Mouse (Mus musculus) stomach, embryonic 15.5 days (tissue): ENCODE results near the gene Wdr66. TPM values are rescaled to one million over a fixed set of nuclear protein-coding genes. Genes with fewer than 3 reads are reported as not detected.

Experiments used
- ATAC-seq: fragments of 200-750 bp; cut with Nextera tagmentation; 2 replicates; pipeline ENCODE4 v1.8.0; 2017; ENCODE audit warnings: low read depth, moderate number of reproducible peaks, moderate TSS enrichment; ENCODE audit not compliant: insufficient read depth, low FRiP score
- H3K27ac ChIP-seq: fragments of 300-500 bp; sonication (generic); 2 replicates; pipeline ENCODE4 v1.5.1; 2015; ENCODE audit warnings: mild to moderate bottlenecking, inconsistent platforms
- H3K27me3 ChIP-seq: fragments of 300-500 bp; sonication (generic); replicated peaks from 2 replicates; pipeline ENCODE4 v1.6.1; 2015; ENCODE audit warnings: inconsistent platforms
- H3K36me3 ChIP-seq: fragments of 300-500 bp; sonication (generic); 2 replicates; pipeline ENCODE4 v1.6.1; 2015; ENCODE audit warnings: inconsistent platforms
- H3K4me1 ChIP-seq: fragments of 300-500 bp; sonication (generic); 2 replicates; pipeline ENCODE4 v1.6.1; 2015; ENCODE audit warnings: inconsistent platforms
- H3K4me2 ChIP-seq: fragments of 300-500 bp; sonication (generic); 2 replicates; pipeline ENCODE4 v1.6.1; 2015; ENCODE audit warnings: mild to moderate bottlenecking, inconsistent platforms
- H3K4me3 ChIP-seq: fragments of 300-500 bp; sonication (generic); replicated peaks from 2 replicates; pipeline ENCODE4 v1.5.1; 2015; ENCODE audit warnings: inconsistent platforms
- H3K9ac ChIP-seq: fragments of 300-500 bp; sonication (generic); 2 replicates; pipeline ENCODE4 v1.6.1; 2015; ENCODE audit warnings: inconsistent platforms
- H3K9me3 ChIP-seq: fragments of 300-500 bp; sonication (generic); 2 replicates; pipeline ENCODE4 v1.6.1; 2016; ENCODE audit warnings: inconsistent platforms
- WGBS: fragments of 180-500 bp; shearing (Covaris S2); methylation state at CpG from one replicate; pipeline ENCODE4 v1.1.7; 2015; 5-methylcytosine and 5-hydroxymethylcytosine counted together
- polyA plus RNA-seq: library from polyadenylated mRNA; unstranded; fragments of >200 nt; fragmentation: Nextera tagmentation; extraction: Ambion mirVana; gene quantifications from 2 replicates; pipeline ENCODE4 v1.2.1, GENCODE M21; 2015

Gene Wdr66
- polyA plus RNA-seq, 1 experiment from 2014 or later = 0.92 TPM

- Histone ChIP-seq H3K4me2 (no peak overlapping the region), H3K27me3 (no peaks in the 10 kb centered on the region), H3K4me1 (peaks cover 6% of the 10 kb centered on the region), H3K9me3 (no peaks in the 10 kb centered on the region), H3K27ac (no peak overlapping the region), H3K9ac (no peak overlapping the region), H3K36me3 (peaks cover 27% of the 10 kb centered on the region), H3K4me3 (no peak overlapping the region)
- WGBS = 83% methylated on average over 10 of the region's 10 CpGs
- ATAC-seq = no peak
Observed at GRCm38 (mm10) chr5:123375262-123375661, 123.4 kb downstream of the Wdr66 start.

GRCm38 (mm10) chr5:123375793-123376452 is 124.0 kb downstream of the Wdr66 start:
- H3K27me3 ChIP-seq = no peaks in the 10 kb centered on the region
- H3K9ac ChIP-seq = no peak overlapping the region
- no peak overlapping the region for H3K4me2 ChIP-seq
- H3K4me1 ChIP-seq = peaks cover 6% of the 10 kb centered on the region
- H3K36me3 ChIP-seq = peaks cover 20% of the 10 kb centered on the region
- ATAC-seq = no peak
- no peak overlapping the region for H3K27ac ChIP-seq
- no peaks in the 10 kb centered on the region for H3K9me3 ChIP-seq
- 86% methylated on average over 6 of the region's 6 CpGs for WGBS
- no peak overlapping the region for H3K4me3 ChIP-seq

GRCm38 (mm10) chr5:123376569-123376968 is 124.7 kb downstream of the Wdr66 start:
- Histone ChIP-seq H3K36me3 (peaks cover 13% of the 10 kb centered on the region), H3K4me2 (0 out of 2 replicates have a peak overlapping the region, but pooled peaks have one; percentile 16), H3K27me3 (no peaks in the 10 kb centered on the region), H3K4me1 (peaks cover 6% of the 10 kb centered on the region), H3K9me3 (no peaks in the 10 kb centered on the region), H3K4me3 (no peak overlapping the region), H3K9ac (no peak overlapping the region), H3K27ac (0 out of 2 replicates have a peak overlapping the region, but pooled peaks have one; percentile 26)
- ATAC-seq = peak; percentile 48; the same call in 1 of the 2 replicates
- 24% methylated on average over 10 of the region's 10 CpGs for WGBS

Other genes starting within 250 kb of the Wdr66 start
- gene Orai1, start 237.0 kb upstream of the Wdr66 start, polyA plus RNA-seq = 20.0 and 20.3 TPM in 2 replicates
- gene Morn3, start 205.1 kb upstream of the Wdr66 start, polyA plus RNA-seq = 0.54 TPM in 1 of 2 replicates, not detected in the other
- gene Tmem120b, start 183.7 kb upstream of the Wdr66 start, polyA plus RNA-seq = 12.9 and 14.2 TPM in 2 replicates
- gene Rhof, start 119.4 kb upstream of the Wdr66 start, polyA plus RNA-seq = 1.9 and 2.3 TPM in 2 replicates
- 9.4 and 9.6 TPM in 2 replicates for gene Setd1b, start 109.9 kb upstream of the Wdr66 start, polyA plus RNA-seq
- gene Psmd9, start 82.7 kb upstream of the Wdr66 start, polyA plus RNA-seq = 67.6 and 76.0 TPM in 2 replicates
- 2.2 and 5.3 TPM in 2 replicates for gene Hpd, start 69.4 kb upstream of the Wdr66 start, polyA plus RNA-seq
- 19.9 and 21.0 TPM in 2 replicates for gene Bcl7a, start 91.7 kb downstream of the Wdr66 start, polyA plus RNA-seq
- 19.1 and 24.4 TPM in 2 replicates for gene Mlxip, start 142.7 kb downstream of the Wdr66 start, polyA plus RNA-seq
- 0.06 TPM in 1 of 2 replicates, not detected in the other for gene Lrrc43, start 237.2 kb downstream of the Wdr66 start, polyA plus RNA-seq
- not detected in 2 replicates for gene Il31, start 237.4 kb downstream of the Wdr66 start, polyA plus RNA-seq